Mouse (Mus musculus): ENCODE results near the gene Inafm2.

- no peak for TF ChIP-seq POLR2A (IDR thresholded peaks at IDR 0.05; ENCODE audit: borderline replicate concordance, extremely low read depth, low read depth, low read length)
- TF ChIP-seq CTCF (IDR thresholded peaks at IDR 0.05; ENCODE audit: insufficient read depth, low read length) = no peak
Measured at GRCm38 (mm10) chr2:118791591-118792258, 46.2 kb downstream of the Inafm2 start.
